Mouse (Mus musculus): Measurements from ENCODE around the gene Mus81. TPM values are rescaled to one million over a fixed set of nuclear protein-coding genes. Genes with fewer than 3 reads are reported as not detected.

Mus81 gene
- polyA plus RNA-seq, 1 experiment from 2014 or later: 57.1 TPM

- Histone ChIP-seq H3K9me3 (replicated peaks; ENCODE audit: control insufficient read depth, low read length) (no peaks in the 10 kb centered on the region), H3K36me3 (ENCODE audit: control insufficient read depth, insufficient read depth, low read length) (peaks cover 7% of the 10 kb centered on the region; the same call in 1 of the 2 replicates), H3K4me3 (ENCODE audit: low read depth, low read length) (peak overlapping the region; percentile 74), H3K27me3 (replicated peaks; ENCODE audit: control insufficient read depth, insufficient read depth, low read length) (no peaks in the 10 kb centered on the region), H3K4me2 (ENCODE audit: low read length) (peak overlapping the region; percentile 88), H3K9ac (ENCODE audit: low read length) (peak overlapping the region; percentile 88), H3K4me1 (ENCODE audit: control insufficient read depth, insufficient read depth, low read length) (peaks cover 30% of the 10 kb centered on the region), H3K27ac (ENCODE audit: low read depth, low read length) (peak overlapping the region; percentile 94)
- ATAC-seq (peak; percentile 96), DNase-seq (ENCODE audit: low spot score) (peak; percentile 97)
- under 1% methylated on average over 64 of the region's 70 CpGs for WGBS
These were observed 31.1 kb downstream of the Mus81 start for GRCm38 (mm10) chr19:5456922-5457745.

GRCm38 (mm10) chr19:5456241-5456921 lies 31.8 kb downstream of the Mus81 start:
- Histone ChIP-seq H3K27ac (ENCODE audit: low read depth, low read length) (peak overlapping the region; percentile 94), H3K9me3 (replicated peaks; ENCODE audit: control insufficient read depth, low read length) (no peaks in the 10 kb centered on the region), H3K27me3 (replicated peaks; ENCODE audit: control insufficient read depth, insufficient read depth, low read length) (no peaks in the 10 kb centered on the region), H3K4me2 (ENCODE audit: low read length) (peak overlapping the region; percentile 88), H3K4me3 (ENCODE audit: low read depth, low read length) (peak overlapping the region; percentile 74), H3K9ac (ENCODE audit: low read length) (peak overlapping the region; percentile 88), H3K36me3 (ENCODE audit: control insufficient read depth, insufficient read depth, low read length) (peaks cover 3% of the 10 kb centered on the region; the same call in 1 of the 2 replicates), H3K4me1 (ENCODE audit: control insufficient read depth, insufficient read depth, low read length) (peaks cover 29% of the 10 kb centered on the region)
- ATAC-seq (no peak), DNase-seq (ENCODE audit: low spot score) (no peak)
- 4% methylated on average over 26 of the region's 26 CpGs for WGBS

DNA sequence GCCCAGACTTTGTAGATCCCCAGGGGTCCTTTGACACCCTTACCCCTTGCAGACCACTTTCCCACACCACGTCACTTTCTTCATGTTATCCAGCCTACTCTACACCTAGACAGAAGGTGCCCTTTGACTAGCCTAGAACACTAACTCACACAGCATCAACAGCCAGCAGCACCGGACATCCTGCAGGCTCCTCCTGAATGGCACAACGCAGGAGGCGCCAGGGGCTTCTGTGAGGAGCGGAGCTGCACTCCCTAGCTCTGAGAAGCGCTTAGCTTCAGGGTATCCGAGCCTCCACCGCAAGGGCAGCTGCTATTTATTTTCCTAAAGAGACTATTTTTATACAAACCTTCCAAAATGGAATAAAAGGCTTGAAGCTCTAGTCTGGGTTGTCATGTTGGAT lies 32.6 kb downstream of the Mus81 start:
- Histone ChIP-seq H3K4me1 (ENCODE audit: control insufficient read depth, insufficient read depth, low read length) (peaks cover 24% of the 10 kb centered on the region), H3K27ac (ENCODE audit: low read depth, low read length) (no peak overlapping the region), H3K9ac (ENCODE audit: low read length) (peak overlapping the region; percentile 88)

GRCm38 (mm10) chr19:5455037-5455436 lies 33.2 kb downstream of the Mus81 start:
- ATAC-seq (no peak), DNase-seq (ENCODE audit: low spot score) (no peak)
- Histone ChIP-seq H3K27ac (ENCODE audit: low read depth, low read length) (no peak overlapping the region), H3K36me3 (ENCODE audit: control insufficient read depth, insufficient read depth, low read length) (peaks cover 3% of the 10 kb centered on the region; the same call in 1 of the 2 replicates), H3K27me3 (replicated peaks; ENCODE audit: control insufficient read depth, insufficient read depth, low read length) (no peaks in the 10 kb centered on the region), H3K4me3 (ENCODE audit: low read depth, low read length) (no peak overlapping the region), H3K4me2 (ENCODE audit: low read length) (peak overlapping the region; percentile 88), H3K4me1 (ENCODE audit: control insufficient read depth, insufficient read depth, low read length) (peaks cover 23% of the 10 kb centered on the region), H3K9ac (ENCODE audit: low read length) (no peak overlapping the region), H3K9me3 (replicated peaks; ENCODE audit: control insufficient read depth, low read length) (no peaks in the 10 kb centered on the region)
- 86% methylated on average over 12 of the region's 12 CpGs for WGBS

More for the DNA sequence above, 32.6 kb downstream of the Mus81 start:
- H3K4me2 ChIP-seq (ENCODE audit: low read length): peak overlapping the region; percentile 88
- no peak for DNase-seq (ENCODE audit: low spot score)
- no peak for ATAC-seq
- H3K4me3 ChIP-seq (ENCODE audit: low read depth, low read length): 0 out of 2 replicates have a peak overlapping the region, but pooled peaks have one; percentile 74
- H3K27me3 ChIP-seq (replicated peaks; ENCODE audit: control insufficient read depth, insufficient read depth, low read length): no peaks in the 10 kb centered on the region
- peaks cover 3% of the 10 kb centered on the region; the same call in 1 of the 2 replicates for H3K36me3 ChIP-seq (ENCODE audit: control insufficient read depth, insufficient read depth, low read length)
- no peaks in the 10 kb centered on the region for H3K9me3 ChIP-seq (replicated peaks; ENCODE audit: control insufficient read depth, low read length)
- WGBS: 67% methylated on average over 8 of the region's 8 CpGs

GRCm38 (mm10) chr19:5451766-5452165 lies 36.4 kb downstream of the Mus81 start:
- WGBS: 73% methylated on average over 6 of the region's 6 CpGs
- Histone ChIP-seq H3K4me2 (ENCODE audit: low read length) (no peak overlapping the region), H3K27me3 (replicated peaks; ENCODE audit: control insufficient read depth, insufficient read depth, low read length) (peaks cover 27% of the 10 kb centered on the region)

GRCm38 (mm10) chr19:5449673-5450072 lies 38.5 kb downstream of the Mus81 start:
- H3K4me2 ChIP-seq (ENCODE audit: low read length): no peak overlapping the region
- ATAC-seq (no peak), DNase-seq (ENCODE audit: low spot score) (no peak)
- 87% methylated on average over 3 of the region's 3 CpGs for WGBS
- H3K27me3 ChIP-seq (replicated peaks; ENCODE audit: control insufficient read depth, insufficient read depth, low read length): peaks cover 34% of the 10 kb centered on the region
- H3K9me3 ChIP-seq (replicated peaks; ENCODE audit: control insufficient read depth, low read length): no peaks in the 10 kb centered on the region
- peaks cover 2% of the 10 kb centered on the region; the same call in 1 of the 2 replicates for H3K4me1 ChIP-seq (ENCODE audit: control insufficient read depth, insufficient read depth, low read length)
- no peak overlapping the region for H3K27ac ChIP-seq (ENCODE audit: low read depth, low read length)
- no peak overlapping the region for H3K4me3 ChIP-seq (ENCODE audit: low read depth, low read length)
- H3K36me3 ChIP-seq (ENCODE audit: control insufficient read depth, insufficient read depth, low read length): peaks cover 3% of the 10 kb centered on the region; the same call in 1 of the 2 replicates
- no peak overlapping the region for H3K9ac ChIP-seq (ENCODE audit: low read length)

More at GRCm38 (mm10) chr19:5451766-5452165, 36.4 kb downstream of the Mus81 start:
- no peak overlapping the region for H3K4me3 ChIP-seq (ENCODE audit: low read depth, low read length)
- H3K27ac ChIP-seq (ENCODE audit: low read depth, low read length): no peak overlapping the region
- DNase-seq (ENCODE audit: low spot score) (no peak), ATAC-seq (no peak)
- no peaks in the 10 kb centered on the region for H3K9me3 ChIP-seq (replicated peaks; ENCODE audit: control insufficient read depth, low read length)
- H3K9ac ChIP-seq (ENCODE audit: low read length): no peak overlapping the region
- peaks cover 3% of the 10 kb centered on the region; the same call in 1 of the 2 replicates for H3K36me3 ChIP-seq (ENCODE audit: control insufficient read depth, insufficient read depth, low read length)
- H3K4me1 ChIP-seq (ENCODE audit: control insufficient read depth, insufficient read depth, low read length): peaks cover 17% of the 10 kb centered on the region

DNA sequence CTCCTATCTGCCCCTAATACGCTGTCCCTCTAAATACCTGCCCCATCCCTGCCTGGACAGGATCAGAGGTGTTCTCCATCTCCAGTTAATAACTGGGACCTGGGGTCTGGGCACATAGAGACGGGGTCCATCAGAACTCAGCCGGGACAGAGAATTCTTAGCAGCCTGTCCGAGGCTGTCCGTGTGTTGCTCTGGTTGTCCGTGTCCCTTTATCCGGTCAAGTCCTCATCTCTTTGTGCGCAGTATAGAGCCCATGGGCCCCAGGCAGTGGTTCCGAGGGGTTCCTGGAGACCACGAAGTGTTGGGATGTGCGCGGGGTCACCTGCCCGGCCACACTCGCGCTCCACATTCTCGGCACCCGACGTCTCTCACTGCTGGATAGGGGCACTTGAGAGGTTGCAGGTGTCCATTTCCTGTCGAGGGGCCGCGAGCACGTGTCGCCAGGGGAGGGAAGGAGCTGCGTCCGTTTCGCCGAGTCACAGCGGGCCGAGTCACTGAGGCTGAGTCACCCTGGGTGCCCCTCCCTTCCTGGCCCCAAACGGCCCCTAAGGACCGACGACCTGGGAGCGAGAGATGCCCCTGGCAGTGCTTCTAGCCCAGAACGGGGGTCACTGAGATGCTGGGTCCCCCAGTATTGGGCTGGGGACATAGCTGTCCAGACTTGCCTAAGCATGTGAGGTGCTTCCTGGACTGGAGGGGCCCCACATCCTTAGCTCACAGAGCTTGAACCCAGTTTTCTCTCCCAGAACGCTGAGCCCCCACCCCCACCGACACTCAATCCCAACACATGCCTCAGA lies 39.6 kb downstream of the Mus81 start:
- H3K36me3 ChIP-seq (ENCODE audit: control insufficient read depth, insufficient read depth, low read length): no peaks in the 10 kb centered on the region
- ATAC-seq (no peak), DNase-seq (ENCODE audit: low spot score) (no peak)
- 6% methylated on average over 36 of the region's 36 CpGs for WGBS
- H3K27ac ChIP-seq (ENCODE audit: low read depth, low read length): no peak overlapping the region
- peak overlapping the region; percentile 58; the same call in 1 of the 2 replicates for H3K9ac ChIP-seq (ENCODE audit: low read length)
- peak overlapping the region; percentile 48; the same call in 1 of the 2 replicates for H3K4me3 ChIP-seq (ENCODE audit: low read depth, low read length)
- peaks cover 2% of the 10 kb centered on the region; the same call in 1 of the 2 replicates for H3K4me1 ChIP-seq (ENCODE audit: control insufficient read depth, insufficient read depth, low read length)
- H3K9me3 ChIP-seq (replicated peaks; ENCODE audit: control insufficient read depth, low read length): no peaks in the 10 kb centered on the region
- H3K27me3 ChIP-seq (replicated peaks; ENCODE audit: control insufficient read depth, insufficient read depth, low read length): peaks cover 34% of the 10 kb centered on the region
- H3K4me2 ChIP-seq (ENCODE audit: low read length): peak overlapping the region; percentile 94

Data from forebrain, embryonic 14.5 days (tissue).